Mouse (Mus musculus): Measurements from ENCODE around the gene Ndufa3. TPM values are rescaled to one million over a fixed set of nuclear protein-coding genes. Genes with fewer than 3 reads are reported as not detected.

Ndufa3 gene
- total RNA-seq, 1 experiment: 236 TPM

- H3K4me1 ChIP-seq (ENCODE audit: control insufficient read depth in 2 of 2, insufficient read depth in 2 of 2, low read length in 2 of 2, poor library complexity in 1 of 2): peaks cover 0 to 9% of the 10 kb centered on the region in 2 experiments; a peak in 1 of 4 replicates
- H3K4me3 ChIP-seq (ENCODE audit: insufficient read depth in 1 of 2, low read depth in 1 of 2, low read length in 2 of 2, poor library complexity in 1 of 2, severe bottlenecking in 1 of 2): no peak overlapping the region
- H3K9me3 ChIP-seq (ENCODE audit: control insufficient read depth, insufficient read depth, low read depth, low read length): no peaks in the 10 kb centered on the region
- TF ChIP-seq ZC3H11A (IDR thresholded peaks at IDR 0.05; ENCODE audit: borderline replicate concordance, low read depth, low read length) (no peak), ZNF384 (IDR thresholded peaks at IDR 0.05; ENCODE audit: low read depth, low read length) (no peak), CHD2 (IDR thresholded peaks at IDR 0.05; ENCODE audit: low read depth, low read length) (no peak), MAFK (IDR thresholded peaks at IDR 0.05; ENCODE audit: insufficient read depth, low read depth, low read length) (no peak), HCFC1 (IDR thresholded peaks at IDR 0.05; ENCODE audit: borderline replicate concordance, insufficient read depth, low read length) (no peak)
- in situ Hi-C loops (cut with MboI; ENCODE audit: low sequenced_read_pairs in 2 of 2, unreplicated experiment in 2 of 2): no loop called here
- no peak for DNase-seq (ENCODE audit: low read depth, low spot score)
- H3K27ac ChIP-seq (ENCODE audit: insufficient read depth, low read depth, low read length, poor library complexity, severe bottlenecking): no peak overlapping the region
- H3K36me3 ChIP-seq (ENCODE audit: control insufficient read depth, insufficient read depth, low read length, poor library complexity, severe bottlenecking): no peaks in the 10 kb centered on the region
- no peak overlapping the region for H3K9ac ChIP-seq (ENCODE audit: insufficient read depth, low read depth, low read length, poor library complexity, severe bottlenecking)
These were observed 6.7 kb upstream of the Ndufa3 start for GRCm38 (mm10) chr7:3610437-3610836.

DNA sequence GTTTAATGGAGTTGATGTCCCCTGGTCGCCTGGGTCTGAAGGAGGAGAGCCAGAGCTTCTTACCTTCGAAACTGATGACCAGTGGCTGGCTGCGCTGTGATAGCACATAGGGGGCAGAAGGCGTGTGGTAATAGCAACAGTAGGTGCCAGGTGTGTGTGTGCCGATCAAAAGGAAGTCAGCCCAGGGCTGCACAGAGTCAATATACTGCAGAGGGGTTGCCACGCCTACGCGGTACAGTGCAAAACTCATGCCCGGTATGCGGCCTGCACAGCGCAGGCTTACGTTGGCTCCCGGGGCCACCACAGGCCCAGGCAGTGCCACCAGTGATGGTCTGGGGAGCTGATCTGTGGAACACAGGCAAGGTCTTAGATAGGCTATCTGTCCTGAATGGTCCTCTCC is 6.2 kb upstream of the Ndufa3 start:
- Histone ChIP-seq H3K9ac (ENCODE audit: insufficient read depth, low read depth, low read length, poor library complexity, severe bottlenecking) (no peak overlapping the region), H3K4me1 (ENCODE audit: control insufficient read depth in 2 of 2, insufficient read depth in 2 of 2, low read length in 2 of 2, poor library complexity in 1 of 2) (peaks cover 0 to 9% of the 10 kb centered on the region in 2 experiments; a peak in 1 of 4 replicates), H3K36me3 (ENCODE audit: control insufficient read depth, insufficient read depth, low read length, poor library complexity, severe bottlenecking) (no peaks in the 10 kb centered on the region), H3K27ac (ENCODE audit: insufficient read depth, low read depth, low read length, poor library complexity, severe bottlenecking) (no peak overlapping the region), H3K4me3 (ENCODE audit: insufficient read depth in 1 of 2, low read depth in 1 of 2, low read length in 2 of 2, poor library complexity in 1 of 2, severe bottlenecking in 1 of 2) (peak overlapping the region; percentile 41 to 54; a peak in 3 of 4 replicates), H3K9me3 (ENCODE audit: control insufficient read depth, insufficient read depth, low read depth, low read length) (no peaks in the 10 kb centered on the region)
- DNase-seq (ENCODE audit: low read depth, low spot score): no peak
- in situ Hi-C loops (cut with MboI; ENCODE audit: low sequenced_read_pairs in 2 of 2, unreplicated experiment in 2 of 2): no loop called here
- TF ChIP-seq CHD2 (IDR thresholded peaks at IDR 0.05; ENCODE audit: low read depth, low read length) (no peak), ZC3H11A (IDR thresholded peaks at IDR 0.05; ENCODE audit: borderline replicate concordance, low read depth, low read length) (no peak), ZNF384 (IDR thresholded peaks at IDR 0.05; ENCODE audit: low read depth, low read length) (no peak), HCFC1 (IDR thresholded peaks at IDR 0.05; ENCODE audit: borderline replicate concordance, insufficient read depth, low read length) (no peak), MAFK (IDR thresholded peaks at IDR 0.05; ENCODE audit: insufficient read depth, low read depth, low read length) (no peak)

GRCm38 (mm10) chr7:3614021-3614420 is 3.2 kb upstream of the Ndufa3 start:
- Histone ChIP-seq H3K9me3 (ENCODE audit: control insufficient read depth, insufficient read depth, low read depth, low read length) (no peaks in the 10 kb centered on the region), H3K4me3 (ENCODE audit: insufficient read depth in 1 of 2, low read depth in 1 of 2, low read length in 2 of 2, poor library complexity in 1 of 2, severe bottlenecking in 1 of 2) (no peak overlapping the region), H3K36me3 (ENCODE audit: control insufficient read depth, insufficient read depth, low read length, poor library complexity, severe bottlenecking) (no peaks in the 10 kb centered on the region), H3K9ac (ENCODE audit: insufficient read depth, low read depth, low read length, poor library complexity, severe bottlenecking) (no peak overlapping the region), H3K27ac (ENCODE audit: insufficient read depth, low read depth, low read length, poor library complexity, severe bottlenecking) (no peak overlapping the region), H3K4me1 (ENCODE audit: control insufficient read depth in 2 of 2, insufficient read depth in 2 of 2, low read length in 2 of 2, poor library complexity in 1 of 2) (peaks cover 0 to 9% of the 10 kb centered on the region in 2 experiments; a peak in 1 of 4 replicates)
- no peak for DNase-seq (ENCODE audit: low read depth, low spot score)
- in situ Hi-C loops (cut with MboI; ENCODE audit: low sequenced_read_pairs in 2 of 2, unreplicated experiment in 2 of 2): no loop called here
- TF ChIP-seq MAFK (IDR thresholded peaks at IDR 0.05; ENCODE audit: insufficient read depth, low read depth, low read length) (no peak), ZNF384 (IDR thresholded peaks at IDR 0.05; ENCODE audit: low read depth, low read length) (no peak), CHD2 (IDR thresholded peaks at IDR 0.05; ENCODE audit: low read depth, low read length) (no peak), ZC3H11A (IDR thresholded peaks at IDR 0.05; ENCODE audit: borderline replicate concordance, low read depth, low read length) (no peak), HCFC1 (IDR thresholded peaks at IDR 0.05; ENCODE audit: borderline replicate concordance, insufficient read depth, low read length) (no peak)

DNA sequence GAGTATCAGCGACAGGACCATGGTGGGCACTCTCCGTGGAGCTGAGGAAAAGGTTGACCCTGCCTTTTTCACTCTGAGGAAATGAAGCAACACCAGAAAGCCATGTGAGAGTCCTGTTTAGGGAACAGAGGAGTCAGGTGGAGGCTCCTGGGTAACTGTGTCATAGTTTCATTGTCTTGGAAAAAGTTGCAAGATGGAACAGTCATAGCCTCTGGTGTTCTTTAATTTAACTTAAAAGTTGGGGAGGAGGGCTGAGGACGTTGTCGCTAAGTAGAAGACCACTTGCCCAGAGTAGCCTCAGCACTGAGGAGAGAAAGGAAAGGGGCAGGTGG is 1.1 kb upstream of the Ndufa3 start, which contains the start of gene Oscar:
Gene Oscar (minus strand): TSS at position 101 of the 332 bp plus-strand sequence.
- H3K36me3 ChIP-seq (ENCODE audit: control insufficient read depth, insufficient read depth, low read length, poor library complexity, severe bottlenecking): peaks cover 12% of the 10 kb centered on the region
- H3K9me3 ChIP-seq (ENCODE audit: control insufficient read depth, insufficient read depth, low read depth, low read length): no peaks in the 10 kb centered on the region
- peaks cover 0 to 5% of the 10 kb centered on the region in 2 experiments; a peak in 1 of 4 replicates for H3K4me1 ChIP-seq (ENCODE audit: control insufficient read depth in 2 of 2, insufficient read depth in 2 of 2, low read length in 2 of 2, poor library complexity in 1 of 2)
- no peak within 1 kb of the TSS for H3K27ac ChIP-seq (ENCODE audit: insufficient read depth, low read depth, low read length, poor library complexity, severe bottlenecking)
- no peak within 1 kb of the TSS for H3K9ac ChIP-seq (ENCODE audit: insufficient read depth, low read depth, low read length, poor library complexity, severe bottlenecking)
- in situ Hi-C loops (cut with MboI; ENCODE audit: low sequenced_read_pairs in 2 of 2, unreplicated experiment in 2 of 2): no loop called here
- no peak for DNase-seq (ENCODE audit: low read depth, low spot score)
- peak within 1 kb of the TSS; percentile 18 to 98; a peak in 3 of 4 replicates for H3K4me3 ChIP-seq (ENCODE audit: insufficient read depth in 1 of 2, low read depth in 1 of 2, low read length in 2 of 2, poor library complexity in 1 of 2, severe bottlenecking in 1 of 2)
- TF ChIP-seq ZC3H11A (IDR thresholded peaks at IDR 0.05; ENCODE audit: borderline replicate concordance, low read depth, low read length): no peak
- TF ChIP-seq CHD2 (IDR thresholded peaks at IDR 0.05; ENCODE audit: low read depth, low read length): no peak
- no peak for TF ChIP-seq ZNF384 (IDR thresholded peaks at IDR 0.05; ENCODE audit: low read depth, low read length)
- no peak for TF ChIP-seq MAFK (IDR thresholded peaks at IDR 0.05; ENCODE audit: insufficient read depth, low read depth, low read length)
- TF ChIP-seq HCFC1 (IDR thresholded peaks at IDR 0.05; ENCODE audit: borderline replicate concordance, insufficient read depth, low read length): no peak
